Mouse (Mus musculus): ENCODE results near the gene Epb41l4b. TPM values are rescaled to one million over a fixed set of nuclear protein-coding genes. Genes with fewer than 3 reads are reported as not detected.
A peak's percentile ranks its signal among the peaks of the same experiment; 100 is the strongest.

Gene Epb41l4b
- polyA plus RNA-seq, 1 experiment: 3.8 TPM

DNA sequence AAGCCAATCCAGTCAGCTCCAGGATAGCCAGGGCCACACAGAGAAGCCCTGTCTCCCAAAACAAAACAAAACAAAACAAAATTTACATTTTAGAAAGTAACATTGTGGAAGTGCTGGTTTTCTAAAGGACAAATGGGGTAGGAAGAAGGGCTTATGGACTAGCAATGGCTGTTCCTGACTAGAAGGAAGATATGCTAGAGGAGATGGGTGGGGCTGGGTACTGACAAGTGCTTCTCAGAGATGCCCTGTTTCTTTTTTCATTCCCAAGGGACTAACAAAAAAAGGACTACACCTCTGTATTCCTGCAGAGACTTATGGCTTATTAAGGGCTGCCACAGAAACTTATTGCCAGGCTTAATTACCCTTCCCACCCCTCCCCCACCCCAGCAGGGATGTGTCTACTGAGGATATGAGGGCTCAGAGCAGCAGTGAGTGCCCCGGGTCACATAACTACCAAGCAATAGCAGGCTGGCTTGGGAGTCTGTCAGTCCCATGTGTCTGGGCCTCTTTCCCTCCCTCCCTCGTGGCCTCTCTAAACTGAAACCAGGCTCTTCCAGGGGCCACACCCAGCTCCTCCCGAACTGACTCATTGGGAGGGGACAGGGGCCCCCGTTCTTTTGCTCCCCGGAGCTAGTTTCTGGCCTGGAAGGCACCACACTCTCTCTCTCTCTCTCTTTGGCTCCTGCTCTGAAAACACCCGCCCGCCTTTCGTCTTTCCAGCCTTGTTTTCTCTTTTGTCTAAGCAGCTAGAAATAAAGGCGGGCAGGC lies 10.0 kb upstream of the Epb41l4b start:
- Histone ChIP-seq H3K4me3 (ENCODE audit: control insufficient read depth, low read depth, low read length) (no peak overlapping the region), H3K27me3 (ENCODE audit: control insufficient read depth, insufficient read depth, low read length) (no peaks in the 10 kb centered on the region), H3K27ac (ENCODE audit: control insufficient read depth, insufficient read depth, low read depth, low read length) (no peak overlapping the region), H3K36me3 (ENCODE audit: control insufficient read depth, insufficient read depth, low read length) (no peaks in the 10 kb centered on the region), H3K4me1 (ENCODE audit: control insufficient read depth, insufficient read depth, low read length) (no peaks in the 10 kb centered on the region; the same call in 1 of the 2 replicates)
- TF ChIP-seq CTCF (IDR thresholded peaks at IDR 0.05; ENCODE audit: control insufficient read depth, insufficient read depth, insufficient replicate concordance, low read depth, low read length): no peak
- TF ChIP-seq POLR2A (IDR thresholded peaks at IDR 0.05; ENCODE audit: control insufficient read depth, low read depth, low read length): no peak

DNA sequence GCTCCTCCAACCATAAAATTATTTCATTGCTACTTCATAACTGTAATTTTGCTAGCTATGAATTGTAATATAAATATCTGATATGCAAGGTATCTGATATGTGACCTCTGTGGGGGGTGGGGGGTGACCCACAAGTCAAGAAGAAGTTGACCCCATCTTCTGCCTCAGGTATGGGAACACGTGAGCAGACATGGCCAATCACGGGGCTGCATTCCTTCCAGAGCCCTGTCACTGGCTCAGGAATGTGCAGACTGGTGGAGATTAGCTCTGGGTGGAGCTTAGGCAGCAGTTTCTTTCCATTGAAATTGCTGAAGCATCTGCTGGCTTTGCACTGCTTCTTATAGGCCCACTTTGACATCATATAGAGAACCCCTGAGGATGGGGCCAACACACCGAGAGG lies 4.9 kb upstream of the Epb41l4b start:
- Histone ChIP-seq H3K36me3 (ENCODE audit: control insufficient read depth, insufficient read depth, low read length) (no peaks in the 10 kb centered on the region), H3K4me1 (ENCODE audit: control insufficient read depth, insufficient read depth, low read length) (no peaks in the 10 kb centered on the region), H3K4me3 (ENCODE audit: control insufficient read depth, low read depth, low read length) (no peak overlapping the region), H3K27me3 (ENCODE audit: control insufficient read depth, insufficient read depth, low read length) (no peaks in the 10 kb centered on the region), H3K27ac (ENCODE audit: control insufficient read depth, insufficient read depth, low read depth, low read length) (no peak overlapping the region)
- TF ChIP-seq POLR2A (IDR thresholded peaks at IDR 0.05; ENCODE audit: control insufficient read depth, low read depth, low read length) (no peak), CTCF (IDR thresholded peaks at IDR 0.05; ENCODE audit: control insufficient read depth, insufficient read depth, insufficient replicate concordance, low read depth, low read length) (no peak)

DNA sequence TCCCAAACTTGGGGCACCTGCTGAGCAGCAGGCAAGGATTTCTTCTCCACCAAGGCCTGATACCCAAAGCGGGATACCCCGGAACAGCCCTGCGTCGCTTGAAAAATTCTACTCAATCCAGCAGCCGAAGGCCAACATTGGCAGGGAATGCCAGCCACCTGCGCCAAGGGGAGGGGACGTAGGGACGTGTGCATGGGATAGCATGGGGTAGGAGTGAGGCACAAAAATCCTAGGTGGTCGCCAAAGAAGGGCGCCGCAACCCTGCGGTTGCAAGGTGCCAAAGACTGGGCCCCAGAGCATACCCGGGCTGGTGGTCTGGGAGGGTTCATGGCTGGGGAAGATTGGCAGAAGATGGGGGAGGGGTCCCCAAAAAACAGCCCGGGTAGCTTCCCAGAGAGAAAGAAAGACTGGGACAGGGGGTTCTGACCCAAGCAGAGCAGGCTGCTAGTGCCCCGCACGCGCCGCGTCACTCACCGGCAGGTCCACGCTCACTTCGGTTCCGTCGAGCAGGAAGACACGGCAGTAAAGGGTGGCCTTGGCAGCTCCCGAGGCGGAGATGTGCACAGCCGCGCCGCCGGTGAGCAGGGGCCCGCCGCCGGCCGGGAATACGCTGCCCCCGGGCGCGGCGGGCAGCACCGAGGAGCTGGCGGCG lies 737 bp downstream of the Epb41l4b start:
- peaks cover 6% of the 10 kb centered on the region for H3K4me1 ChIP-seq (ENCODE audit: control insufficient read depth, insufficient read depth, low read length)
- H3K36me3 ChIP-seq (ENCODE audit: control insufficient read depth, insufficient read depth, low read length): no peaks in the 10 kb centered on the region
- no peaks in the 10 kb centered on the region for H3K27me3 ChIP-seq (ENCODE audit: control insufficient read depth, insufficient read depth, low read length)
- H3K4me3 ChIP-seq (ENCODE audit: control insufficient read depth, low read depth, low read length): peak overlapping the region; percentile 62
- no peak for TF ChIP-seq CTCF (IDR thresholded peaks at IDR 0.05; ENCODE audit: control insufficient read depth, insufficient read depth, insufficient replicate concordance, low read depth, low read length)
- TF ChIP-seq POLR2A (IDR thresholded peaks at IDR 0.05; ENCODE audit: control insufficient read depth, low read depth, low read length): no peak
- H3K27ac ChIP-seq (ENCODE audit: control insufficient read depth, insufficient read depth, low read depth, low read length): no peak overlapping the region

DNA sequence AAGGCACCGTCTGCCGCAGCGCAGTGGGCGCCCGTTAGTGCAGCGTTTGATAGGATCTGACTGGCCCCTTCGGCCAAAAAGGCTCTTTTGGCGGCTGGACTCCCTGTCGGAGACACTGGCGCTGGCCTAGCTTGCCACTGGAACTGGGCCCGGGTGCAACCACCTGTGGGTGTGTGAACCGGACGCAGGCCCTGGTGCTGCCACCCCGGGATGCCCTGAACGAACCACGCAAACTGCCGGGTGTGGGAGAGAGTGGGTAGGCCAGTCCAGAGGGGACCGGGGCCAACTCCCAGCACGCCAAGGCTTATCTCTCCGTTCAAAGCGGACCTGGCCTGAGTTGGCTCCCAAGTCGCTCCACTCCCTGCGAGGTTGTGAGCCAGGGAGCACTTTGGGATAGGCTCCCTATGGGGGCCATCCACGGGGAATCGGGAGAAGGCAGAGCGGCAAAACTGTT lies 1.3 kb downstream of the Epb41l4b start:
- no peaks in the 10 kb centered on the region for H3K27me3 ChIP-seq (ENCODE audit: control insufficient read depth, insufficient read depth, low read length)
- H3K27ac ChIP-seq (ENCODE audit: control insufficient read depth, insufficient read depth, low read depth, low read length): no peak overlapping the region
- H3K4me3 ChIP-seq (ENCODE audit: control insufficient read depth, low read depth, low read length): peak overlapping the region; percentile 62
- no peak for TF ChIP-seq POLR2A (IDR thresholded peaks at IDR 0.05; ENCODE audit: control insufficient read depth, low read depth, low read length)
- TF ChIP-seq CTCF (IDR thresholded peaks at IDR 0.05; ENCODE audit: control insufficient read depth, insufficient read depth, insufficient replicate concordance, low read depth, low read length): no peak
- H3K36me3 ChIP-seq (ENCODE audit: control insufficient read depth, insufficient read depth, low read length): no peaks in the 10 kb centered on the region
- peaks cover 6% of the 10 kb centered on the region for H3K4me1 ChIP-seq (ENCODE audit: control insufficient read depth, insufficient read depth, low read length)

DNA sequence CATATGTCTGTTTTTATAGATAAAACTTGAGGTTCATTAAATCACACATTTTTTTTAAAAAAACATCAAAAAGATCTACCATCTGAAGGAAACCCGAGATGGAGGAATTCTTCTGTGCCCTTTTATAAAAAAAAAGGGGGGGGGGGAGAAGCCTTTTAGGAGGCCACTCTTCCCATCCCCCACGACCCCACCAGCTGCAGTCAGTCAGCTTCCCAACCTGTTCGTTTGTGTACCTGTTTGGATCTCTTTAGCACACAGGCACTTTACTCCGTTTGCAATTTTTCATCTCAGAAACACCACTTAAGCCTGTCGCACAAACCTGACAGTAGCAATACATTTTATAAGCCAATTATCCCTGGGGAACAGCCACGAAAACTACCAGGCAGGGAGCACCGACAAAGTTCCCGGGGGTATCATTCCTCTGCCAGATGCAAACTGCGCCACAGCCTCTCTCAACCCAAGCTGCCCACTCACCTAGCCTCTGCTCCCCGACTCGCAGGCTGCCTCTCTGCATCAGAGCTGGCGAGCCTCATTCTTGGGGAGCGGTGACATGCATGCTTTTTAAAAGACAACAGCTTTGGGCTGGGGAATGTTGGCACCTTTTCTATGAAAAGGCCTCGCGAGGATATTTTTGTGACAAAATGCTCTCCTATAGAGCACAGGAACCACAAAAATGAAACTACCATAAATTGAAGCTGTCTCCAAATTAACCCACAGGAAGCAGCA lies 2.1 kb downstream of the Epb41l4b start:
- H3K36me3 ChIP-seq (ENCODE audit: control insufficient read depth, insufficient read depth, low read length): no peaks in the 10 kb centered on the region
- no peak overlapping the region for H3K27ac ChIP-seq (ENCODE audit: control insufficient read depth, insufficient read depth, low read depth, low read length)
- no peak for TF ChIP-seq CTCF (IDR thresholded peaks at IDR 0.05; ENCODE audit: control insufficient read depth, insufficient read depth, insufficient replicate concordance, low read depth, low read length)
- TF ChIP-seq POLR2A (IDR thresholded peaks at IDR 0.05; ENCODE audit: control insufficient read depth, low read depth, low read length): no peak
- peaks cover 6% of the 10 kb centered on the region for H3K4me1 ChIP-seq (ENCODE audit: control insufficient read depth, insufficient read depth, low read length)
- no peaks in the 10 kb centered on the region for H3K27me3 ChIP-seq (ENCODE audit: control insufficient read depth, insufficient read depth, low read length)
- no peak overlapping the region for H3K4me3 ChIP-seq (ENCODE audit: control insufficient read depth, low read depth, low read length)

DNA sequence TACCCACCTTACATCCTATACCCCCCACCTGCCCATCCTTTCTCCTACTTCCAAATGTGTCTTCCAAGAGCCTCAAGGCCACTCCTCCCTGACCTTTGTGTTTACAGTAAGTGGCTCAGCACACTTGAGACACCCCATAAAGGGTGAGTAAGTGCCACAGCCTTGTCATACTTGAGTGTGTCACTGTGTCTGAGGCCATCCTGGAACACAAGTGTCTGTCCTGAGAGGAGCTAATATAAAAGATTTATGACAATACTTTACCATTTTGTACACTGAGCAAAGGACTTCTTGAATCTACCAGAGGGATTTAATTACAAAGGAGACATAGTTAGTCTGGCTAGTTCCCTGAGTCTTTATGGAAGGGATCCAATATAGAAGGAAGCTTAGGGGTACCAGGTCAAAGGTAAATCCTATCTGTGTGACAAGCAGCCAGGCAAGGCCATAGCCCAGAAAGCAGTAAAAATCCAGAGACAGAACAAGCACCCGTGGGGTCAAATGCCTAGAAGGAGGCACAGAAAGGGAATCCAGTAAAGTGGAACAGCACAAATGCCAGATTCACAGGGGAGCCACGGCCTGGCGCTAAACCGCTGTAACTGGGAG lies 2.9 kb downstream of the Epb41l4b start:
- TF ChIP-seq CTCF (IDR thresholded peaks at IDR 0.05; ENCODE audit: control insufficient read depth, insufficient read depth, insufficient replicate concordance, low read depth, low read length): no peak
- Histone ChIP-seq H3K27ac (ENCODE audit: control insufficient read depth, insufficient read depth, low read depth, low read length) (no peak overlapping the region), H3K4me1 (ENCODE audit: control insufficient read depth, insufficient read depth, low read length) (peaks cover 6% of the 10 kb centered on the region), H3K36me3 (ENCODE audit: control insufficient read depth, insufficient read depth, low read length) (no peaks in the 10 kb centered on the region), H3K27me3 (ENCODE audit: control insufficient read depth, insufficient read depth, low read length) (no peaks in the 10 kb centered on the region), H3K4me3 (ENCODE audit: control insufficient read depth, low read depth, low read length) (no peak overlapping the region)

DNA sequence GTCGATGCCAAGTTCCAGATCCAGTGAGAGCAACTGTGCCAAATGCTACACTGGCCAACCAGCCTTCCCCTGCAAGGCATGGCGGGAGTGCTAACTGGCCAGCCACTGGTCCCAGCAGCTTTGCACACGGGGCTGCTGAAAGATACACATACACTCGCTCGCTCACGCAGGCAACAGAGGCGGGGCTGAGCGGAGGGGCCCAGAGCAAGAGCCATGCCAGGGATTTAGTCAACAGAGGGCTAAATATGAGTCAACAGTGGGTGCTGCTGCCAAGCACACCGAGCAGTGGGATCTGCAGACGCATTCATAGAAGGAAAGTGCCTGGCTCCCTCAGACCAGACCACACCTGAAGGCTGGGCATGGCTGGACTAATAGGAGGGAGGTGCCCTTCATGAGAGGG lies 3.8 kb downstream of the Epb41l4b start:
- TF ChIP-seq POLR2A (IDR thresholded peaks at IDR 0.05; ENCODE audit: control insufficient read depth, low read depth, low read length): no peak
- TF ChIP-seq CTCF (IDR thresholded peaks at IDR 0.05; ENCODE audit: control insufficient read depth, insufficient read depth, insufficient replicate concordance, low read depth, low read length): no peak
- H3K27me3 ChIP-seq (ENCODE audit: control insufficient read depth, insufficient read depth, low read length): no peaks in the 10 kb centered on the region
- H3K4me3 ChIP-seq (ENCODE audit: control insufficient read depth, low read depth, low read length): no peak overlapping the region
- no peak overlapping the region for H3K27ac ChIP-seq (ENCODE audit: control insufficient read depth, insufficient read depth, low read depth, low read length)
- H3K4me1 ChIP-seq (ENCODE audit: control insufficient read depth, insufficient read depth, low read length): peaks cover 6% of the 10 kb centered on the region
- no peaks in the 10 kb centered on the region for H3K36me3 ChIP-seq (ENCODE audit: control insufficient read depth, insufficient read depth, low read length)

Data from testis, adult 2 months (tissue).